In the genomic region with DNA sequence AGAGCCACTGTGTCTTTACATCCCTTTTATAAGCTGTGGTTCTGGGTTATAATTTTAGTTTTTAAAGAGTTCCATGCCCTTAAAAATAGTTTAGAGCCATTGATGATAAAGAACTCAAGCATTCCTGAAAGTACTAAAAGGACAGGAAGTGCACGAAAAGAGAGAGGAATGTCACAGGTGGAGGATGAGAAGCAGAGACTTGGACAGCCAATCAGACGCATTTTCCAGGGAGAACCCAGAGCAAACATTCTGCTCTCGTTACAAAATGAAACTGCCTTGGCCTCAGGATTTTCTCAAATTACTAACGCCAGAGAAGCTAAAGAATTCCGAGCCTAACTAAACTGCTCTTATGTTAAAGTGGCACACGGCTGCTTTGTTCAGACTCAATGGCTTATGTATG, we compare ENCODE assay signal across 16 mouse cellular contexts.
A peak's percentile ranks its signal among the peaks of the same experiment; 100 is the strongest.
DNase-seq lines count a peak whose midpoint lies in the region; ATAC-seq and TF ChIP-seq lines count a peak whose summit lies in the region.
"Had no signal": no experiment of that assay in that cellular context is flagged by ENCODE, and none has a peak within 500 bp of the region (broad histone marks: within the 10 kb centered on the region; RNA-seq: fewer than 3 reads in every experiment).

No protein-coding gene starts in this region.

- no peak overlapping the region for H3K4me3 ChIP-seq in lung, embryonic 15.5 days
- no peak overlapping the region for H3K4me3 ChIP-seq in lung, adult 2 months (replicated peaks; ENCODE audit: extremely low read depth, low read depth, low read length)
- no peak overlapping the region for H3K4me3 ChIP-seq in embryonic facial prominence, embryonic 13.5 days
- H3K4me3 ChIP-seq in limb, embryonic 13.5 days, result no peak overlapping the region; the same call in 1 of the 2 replicates
- H3K4me3 ChIP-seq: hindbrain, embryonic 10.5 days; kidney, embryonic 15.5 days; midbrain, embryonic 13.5 days had no signal

- no peaks in the 10 kb centered on the region for H3K27me3 ChIP-seq in lung, embryonic 15.5 days
- no peaks in the 10 kb centered on the region for H3K27me3 ChIP-seq in embryonic facial prominence, embryonic 13.5 days
- H3K27me3 ChIP-seq in limb, embryonic 13.5 days, result no peaks in the 10 kb centered on the region
- H3K27me3 ChIP-seq: kidney, embryonic 15.5 days; midbrain, embryonic 13.5 days had no signal

- TF ChIP-seq CTCF in lung, adult 2 months (IDR thresholded peaks at IDR 0.05; ENCODE audit: insufficient read depth, low read length), result no peak

- no peak for ATAC-seq in lung, embryonic 15.5 days (ENCODE audit: borderline replicate concordance, extremely low read depth, low FRiP score, low TSS enrichment)
- no peak for ATAC-seq in embryonic facial prominence, embryonic 13.5 days (ENCODE audit: insufficient number of reproducible peaks, insufficient read depth, low FRiP score, low TSS enrichment, low read depth)
- ATAC-seq in limb, embryonic 13.5 days (ENCODE audit: low FRiP score, low read depth), result 0 out of 2 replicates have a peak, but pooled peaks have one; percentile 64
- ATAC-seq in granulocyte monocyte progenitor cell, adult 5-6 weeks (replicated peaks; ENCODE audit: poor library complexity, severe bottlenecking), result no peak
- ATAC-seq: forebrain, embryonic 16.5 days; midbrain, embryonic 13.5 days had no signal

- no peaks in the 10 kb centered on the region for H3K9me3 ChIP-seq in lung, embryonic 15.5 days
- no peaks in the 10 kb centered on the region for H3K9me3 ChIP-seq in embryonic facial prominence, embryonic 13.5 days
- H3K9me3 ChIP-seq in limb, embryonic 13.5 days, result no peaks in the 10 kb centered on the region
- H3K9me3 ChIP-seq: hindbrain, embryonic 10.5 days; kidney, embryonic 15.5 days; midbrain, embryonic 13.5 days had no signal

- no peaks in the 10 kb centered on the region for H3K4me1 ChIP-seq in lung, embryonic 15.5 days
- H3K4me1 ChIP-seq in lung, adult 2 months (ENCODE audit: control insufficient read depth, insufficient read depth, low read length), result no peaks in the 10 kb centered on the region
- H3K4me1 ChIP-seq in embryonic facial prominence, embryonic 13.5 days, result peaks cover 13% of the 10 kb centered on the region
- H3K4me1 ChIP-seq in limb, embryonic 13.5 days, result peaks cover 12% of the 10 kb centered on the region
- H3K4me1 ChIP-seq: hindbrain, embryonic 10.5 days; kidney, embryonic 15.5 days; midbrain, embryonic 13.5 days had no signal

- no peak overlapping the region for H3K9ac ChIP-seq in lung, embryonic 15.5 days
- H3K9ac ChIP-seq in embryonic facial prominence, embryonic 13.5 days, result no peak overlapping the region
- no peak overlapping the region for H3K9ac ChIP-seq in limb, embryonic 13.5 days
- H3K9ac ChIP-seq: kidney, embryonic 15.5 days; liver, embryonic 14.5 days; midbrain, embryonic 13.5 days had no signal

- peak overlapping the region; percentile 60 for H3K27ac ChIP-seq in lung, embryonic 15.5 days
- H3K27ac ChIP-seq in embryonic facial prominence, embryonic 13.5 days, result peak overlapping the region; percentile 58; the same call in 1 of the 2 replicates
- peak overlapping the region; percentile 67; the same call in 1 of the 2 replicates for H3K27ac ChIP-seq in limb, embryonic 13.5 days
- H3K27ac ChIP-seq: hindbrain, embryonic 10.5 days; kidney, embryonic 15.5 days; liver, embryonic 14.5 days; midbrain, embryonic 13.5 days had no signal

- no peaks in the 10 kb centered on the region for H3K36me3 ChIP-seq in lung, embryonic 15.5 days
- H3K36me3 ChIP-seq in embryonic facial prominence, embryonic 13.5 days, result no peaks in the 10 kb centered on the region
- H3K36me3 ChIP-seq in limb, embryonic 13.5 days, result no peaks in the 10 kb centered on the region
- H3K36me3 ChIP-seq: hindbrain, embryonic 10.5 days; kidney, embryonic 15.5 days; midbrain, embryonic 13.5 days had no signal

- WGBS in lung, embryonic 15.5 days, result 28% methylated on average over 6 of the region's 6 CpGs
- WGBS in lung, adult 2 months, result 44% methylated on average over 6 of the region's 6 CpGs
- WGBS in embryonic facial prominence, embryonic 13.5 days, result 16% methylated on average over 6 of the region's 6 CpGs
- 20% methylated on average over 6 of the region's 6 CpGs for WGBS in limb, embryonic 13.5 days

- DNase-seq in lung, adult 2 months, result no peak
- DNase-seq in yolk sac, embryonic 10.5 days (ENCODE audit: low spot score), result peak; percentile 1
- no peak for DNase-seq in gastrocnemius, postnatal 4 days (ENCODE audit: low spot score in 2 of 2)
- DNase-seq: adrenal gland, postnatal 36 days; cerebellum, adult 9-10 months; gastrocnemius, postnatal 36 days; retina, postnatal 1 day had no signal

- no peak for TF ChIP-seq POLR2A in lung, adult 2 months (IDR thresholded peaks at IDR 0.05; ENCODE audit: borderline replicate concordance, extremely low read depth, low read depth, low read length)

- peak overlapping the region; percentile 32 for H3K4me2 ChIP-seq in lung, embryonic 15.5 days
- peak overlapping the region; percentile 32 for H3K4me2 ChIP-seq in embryonic facial prominence, embryonic 13.5 days
- peak overlapping the region; percentile 47 for H3K4me2 ChIP-seq in limb, embryonic 13.5 days (replicated peaks)
- H3K4me2 ChIP-seq: kidney, embryonic 15.5 days; midbrain, embryonic 13.5 days had no signal
